Comparison of ENCODE assay signal across 16 mouse cellular contexts in genomic region chr5:53254821-53255220, GRCm38 (mm10).
"Had no signal": no experiment of that assay in that cellular context is flagged by ENCODE, and none has a peak within 500 bp of the region (broad histone marks: within the 10 kb centered on the region; RNA-seq: fewer than 3 reads in every experiment).

No protein-coding gene starts in this region.

- H3K4me3 ChIP-seq: neural tube, embryonic 13.5 days; neural tube, embryonic 15.5 days; stomach, embryonic 15.5 days had no signal

- H3K27ac ChIP-seq: neural tube, embryonic 13.5 days; neural tube, embryonic 15.5 days; stomach, embryonic 15.5 days; stomach, postnatal 0 days had no signal

- H3K4me2 ChIP-seq: neural tube, embryonic 13.5 days; neural tube, embryonic 15.5 days; stomach, embryonic 15.5 days had no signal

- H3K9me3 ChIP-seq: neural tube, embryonic 13.5 days; neural tube, embryonic 15.5 days; stomach, embryonic 15.5 days had no signal

- H3K9ac ChIP-seq: neural tube, embryonic 13.5 days; neural tube, embryonic 15.5 days; stomach, embryonic 15.5 days had no signal

- H3K36me3 ChIP-seq: neural tube, embryonic 13.5 days; neural tube, embryonic 15.5 days; stomach, embryonic 15.5 days had no signal

- DNase-seq: retina, postnatal 1 day; right cerebral cortex, adult 18-20 months; right cerebral cortex, postnatal 14 days; right cerebral cortex, postnatal 25 days; right cerebral cortex, postnatal 4 days; spleen, adult 18-20 months; thymus, adult 18-20 months; thymus, adult 2 months; thymus, postnatal 14 days; thymus, postnatal 25 days; thymus, postnatal 36 days; thymus, postnatal 4 days had no signal

- H3K27me3 ChIP-seq: stomach, embryonic 15.5 days had no signal
